Mouse (Mus musculus) CD8-positive naive resting alpha-beta T cell, adult 2 months (primary cell): Measurements from ENCODE around the gene Hmga1b.
"Not testable (repeated sequence)": the region's sequence is repeated elsewhere in the genome, so short reads cannot be mapped to it uniquely, and the experiment has no call there.

ENCODE experiments used
- DNase-seq, 2 experiments: peaks; one replicate each; pipeline ENCODE4 v3.0.0; 2022; ENCODE audit warnings: low read depth in 2 of 2, low spot score in 2 of 2

Gene Hmga1b

DNA sequence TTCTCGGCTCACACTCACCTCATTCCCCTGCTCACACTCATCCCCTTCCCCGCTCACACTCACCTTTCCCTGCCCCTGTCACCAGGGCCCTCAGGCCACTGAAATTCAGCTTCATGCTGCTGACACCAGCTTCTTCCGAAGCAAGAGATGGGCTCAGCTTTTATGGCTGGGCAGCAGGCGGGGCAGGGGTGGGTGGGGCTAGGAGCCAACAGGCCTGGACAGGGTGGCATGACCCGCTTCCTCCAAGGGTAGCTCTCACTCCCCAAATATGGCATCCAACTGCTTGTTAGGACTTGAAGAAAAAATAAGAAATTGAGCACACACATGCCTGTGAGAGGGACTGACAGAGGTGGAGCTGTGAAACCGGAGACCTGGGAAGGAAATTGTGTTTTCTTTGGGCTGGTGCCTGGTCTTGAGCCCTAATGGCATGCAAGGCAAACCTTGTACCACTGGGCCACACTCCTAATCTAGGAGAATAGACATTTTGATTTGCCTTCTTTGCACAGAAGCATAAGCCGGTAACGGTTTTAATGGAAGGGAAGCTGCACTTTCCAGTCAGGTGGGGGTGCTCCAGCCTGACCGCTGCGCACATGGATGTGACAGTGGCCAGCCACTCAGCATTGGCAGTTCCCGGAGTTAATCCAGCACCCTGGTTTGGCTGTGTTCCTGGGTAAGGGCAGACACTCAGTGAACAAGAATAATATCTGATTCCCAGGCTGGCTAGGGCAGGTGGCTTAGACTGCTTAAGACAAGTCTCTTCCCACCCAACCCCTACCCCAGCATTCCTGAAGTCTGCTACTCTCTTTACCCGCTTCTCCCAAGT lies 30.5 kb upstream of the Hmga1b start, which contains the start of gene Cbr2:
TSS of gene Cbr2 (minus strand) at position 257 of the 823 bp plus-strand sequence.
- DNase-seq = no peak

DNA sequence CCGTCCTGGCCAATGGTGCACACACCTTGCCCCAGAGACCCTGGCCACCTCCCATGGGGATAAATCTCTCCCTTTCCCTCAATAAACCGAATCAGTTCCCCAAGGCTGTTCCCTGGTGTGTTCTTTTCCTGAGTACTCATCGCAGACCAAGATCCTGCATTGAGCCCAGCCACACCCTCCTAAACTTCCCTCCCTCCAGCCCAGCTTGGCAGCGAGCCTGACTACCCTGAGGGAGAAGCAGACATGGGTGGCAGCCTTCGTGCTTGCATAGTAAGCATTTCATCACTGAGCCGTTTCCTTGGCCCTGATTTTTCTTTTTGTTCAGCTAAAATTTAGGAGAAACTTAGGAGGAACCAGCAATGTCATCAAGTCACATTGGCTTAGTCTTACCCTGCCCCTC lies 29.1 kb upstream of the Hmga1b start:
- DNase-seq = no peak

- no peak for DNase-seq
Measured at GRCm38 (mm10) chr11:120736424-120736823, 26.2 kb upstream of the Hmga1b start.

- no peak for DNase-seq
Measured at GRCm38 (mm10) chr11:120740981-120741380, 21.6 kb upstream of the Hmga1b start.

DNA sequence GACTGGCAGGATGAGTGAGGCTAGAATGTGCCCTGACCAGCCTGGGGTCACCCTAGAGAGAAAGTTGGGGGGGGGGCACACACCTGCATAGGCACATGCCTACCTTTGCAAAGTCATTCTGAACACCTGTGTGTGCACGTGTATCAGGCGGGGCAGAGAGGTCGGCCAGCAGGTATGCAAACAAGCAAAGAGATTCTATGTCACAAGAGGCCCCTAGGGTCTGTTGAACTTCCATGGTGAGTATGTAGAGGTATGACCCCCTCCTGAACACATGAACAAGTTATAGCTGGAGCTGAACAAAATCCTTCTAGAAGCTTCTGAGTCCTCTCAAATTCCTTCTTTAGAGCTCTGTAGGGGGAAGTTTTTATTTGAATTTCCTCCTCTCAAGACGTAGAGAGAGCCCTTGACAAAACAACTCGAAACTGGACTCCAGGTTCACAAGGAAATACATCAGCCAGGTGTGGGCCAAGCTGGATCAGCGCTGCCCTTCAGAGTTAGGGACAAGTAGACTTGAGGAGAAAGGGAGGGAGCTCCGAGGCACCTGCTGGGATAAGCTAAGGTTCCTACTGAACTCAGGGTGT lies 18.4 kb upstream of the Hmga1b start:
- no peak for DNase-seq

- DNase-seq = no peak
Measured at GRCm38 (mm10) chr11:120747974-120748373, 14.6 kb upstream of the Hmga1b start.

DNA sequence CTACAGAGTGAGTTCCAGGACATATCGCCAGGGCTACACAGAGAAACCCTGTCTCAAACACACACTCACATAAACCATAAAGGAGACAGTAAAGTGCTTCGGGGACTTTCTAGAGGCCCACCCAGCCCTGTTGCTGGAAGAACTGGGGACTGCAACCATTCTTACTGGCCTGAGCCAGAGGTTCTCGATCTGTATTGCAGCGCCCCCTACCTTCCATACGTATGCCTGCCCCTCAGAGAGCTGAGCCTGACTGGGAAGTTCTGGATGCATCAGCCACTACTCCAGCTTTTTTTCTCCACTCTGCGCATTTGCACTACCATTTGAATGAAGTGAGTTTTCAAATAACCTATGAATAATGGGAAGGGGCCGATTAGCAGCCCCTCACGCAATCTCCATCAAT lies 13.2 kb upstream of the Hmga1b start:
- DNase-seq = peak; percentile 26 to 47

DNA sequence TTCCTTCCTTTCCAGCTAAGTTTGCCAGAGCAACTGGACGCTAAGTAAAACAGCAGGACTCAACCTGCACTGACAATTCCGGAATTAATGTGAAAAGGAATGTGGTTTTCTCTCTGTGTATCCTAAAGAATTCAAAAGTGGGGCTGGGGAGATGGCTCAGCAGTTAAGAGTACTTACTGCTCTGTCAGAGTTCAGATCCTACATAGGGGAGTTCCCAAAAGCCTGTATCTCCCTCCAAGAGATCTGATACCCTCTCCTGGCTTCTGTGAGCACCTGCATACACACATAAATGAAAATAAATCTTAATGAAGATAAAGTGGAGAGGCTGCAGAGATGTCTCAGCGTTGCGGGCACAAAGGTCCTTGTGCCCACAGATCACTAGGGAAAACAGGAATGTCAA lies 11.0 kb upstream of the Hmga1b start:
- DNase-seq = no peak

DNA sequence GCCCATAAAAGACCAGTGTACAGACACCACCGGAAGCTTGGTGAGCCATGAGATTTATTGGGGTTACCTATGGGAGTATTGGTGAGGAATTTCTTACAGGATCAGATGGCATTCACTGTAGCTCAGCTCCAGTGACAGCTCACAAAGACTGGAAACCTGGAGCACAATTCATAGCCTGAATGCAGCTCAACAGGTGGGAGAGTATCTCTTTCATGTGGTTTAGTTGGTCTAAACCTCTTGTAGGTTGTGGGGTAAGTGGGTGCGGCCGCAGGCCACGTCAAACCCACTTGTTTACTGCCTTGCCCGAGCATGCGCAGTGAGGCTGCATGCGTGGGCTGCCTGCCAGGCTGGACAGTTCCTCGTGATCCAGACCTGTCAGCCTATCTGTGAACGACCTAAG lies 2.4 kb upstream of the Hmga1b start:
- peak in 1 of 2 experiments; percentile 37 for DNase-seq

- DNase-seq = no peak
Measured at GRCm38 (mm10) chr11:120761811-120762671, 553 bp upstream of the Hmga1b start.

DNA sequence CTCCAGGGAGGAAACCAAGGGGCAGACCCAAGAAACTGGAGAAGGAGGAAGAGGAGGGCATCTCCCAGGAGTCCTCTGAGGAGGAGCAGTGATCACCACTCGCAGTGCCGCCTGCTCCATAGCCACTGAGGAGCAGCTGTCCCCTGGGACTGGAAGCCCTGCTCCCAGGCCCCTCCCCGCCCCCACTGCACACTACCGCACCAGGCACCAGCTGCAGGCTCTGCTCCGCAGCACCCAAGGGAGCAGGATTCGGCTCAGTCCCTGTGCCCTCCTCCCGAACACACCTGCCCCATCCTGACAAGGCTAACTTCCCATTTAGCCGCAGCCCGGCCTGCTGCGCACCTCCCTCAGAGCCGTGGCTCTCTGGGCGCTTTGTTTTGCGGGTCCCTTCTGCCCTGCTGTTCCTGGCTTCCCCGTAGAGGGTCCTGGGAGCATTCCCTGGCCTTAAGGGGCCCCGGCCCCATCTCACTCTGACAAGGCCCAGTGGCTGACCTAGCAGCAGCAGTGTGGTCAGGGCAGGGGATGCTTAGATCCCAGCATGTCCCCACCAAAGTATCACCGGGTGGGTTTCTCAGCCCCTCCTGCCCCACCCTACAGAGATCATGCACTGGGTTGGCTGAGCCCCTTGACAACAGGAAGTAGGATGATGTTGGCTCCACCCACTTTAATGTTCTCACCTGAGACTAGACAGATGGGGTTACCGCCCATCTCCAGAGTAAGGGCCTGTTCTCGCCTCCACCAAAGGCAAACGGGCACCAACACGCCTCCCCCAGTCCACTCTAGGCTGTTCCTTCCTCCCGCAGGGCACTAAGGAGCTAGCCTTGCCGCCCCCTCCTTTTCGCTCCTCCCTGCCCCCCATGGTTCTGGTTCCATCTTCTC lies 766 bp downstream of the Hmga1b start:
- DNase-seq = not testable (repeated sequence)

DNA sequence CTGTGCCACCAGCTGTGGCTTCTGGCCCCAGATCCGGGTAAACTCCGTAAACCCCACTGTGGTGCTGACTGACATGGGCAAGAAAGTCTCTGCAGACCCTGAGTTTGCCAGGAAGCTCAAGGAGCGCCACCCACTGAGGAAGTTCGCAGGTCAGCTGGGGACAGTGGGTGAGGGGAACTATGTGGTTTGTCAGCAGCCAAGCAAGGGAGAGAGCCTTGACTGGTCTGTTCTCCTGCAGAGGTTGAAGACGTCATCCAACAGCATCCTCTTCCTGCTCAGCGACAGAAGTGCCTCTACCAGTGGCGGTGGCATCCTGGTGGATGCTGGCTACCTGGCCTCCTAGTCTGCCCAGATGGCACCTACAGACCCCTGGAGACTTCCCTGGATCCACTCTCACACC lies 4.4 kb downstream of the Hmga1b start:
- DNase-seq = not testable (repeated sequence)

DNA sequence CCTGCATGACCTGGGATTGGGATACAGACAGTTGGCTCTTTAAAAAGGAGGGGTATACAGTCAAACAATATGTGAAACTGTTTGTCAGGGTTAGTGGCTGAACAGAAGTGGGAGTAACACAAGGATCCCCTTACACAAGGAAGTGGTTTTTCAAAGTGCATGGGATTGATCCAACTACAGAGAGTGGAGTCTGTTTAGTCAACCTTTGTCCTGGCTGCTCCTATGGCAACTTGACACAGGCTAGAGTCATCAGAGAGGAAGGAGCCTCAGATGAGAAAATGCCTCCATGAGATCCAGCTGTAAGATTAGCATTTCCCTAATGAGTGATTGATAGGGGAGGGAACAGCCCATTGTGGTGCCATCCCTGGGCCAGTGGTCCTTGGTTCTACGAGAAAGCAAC lies 5.6 kb downstream of the Hmga1b start:
- no peak for DNase-seq

DNA sequence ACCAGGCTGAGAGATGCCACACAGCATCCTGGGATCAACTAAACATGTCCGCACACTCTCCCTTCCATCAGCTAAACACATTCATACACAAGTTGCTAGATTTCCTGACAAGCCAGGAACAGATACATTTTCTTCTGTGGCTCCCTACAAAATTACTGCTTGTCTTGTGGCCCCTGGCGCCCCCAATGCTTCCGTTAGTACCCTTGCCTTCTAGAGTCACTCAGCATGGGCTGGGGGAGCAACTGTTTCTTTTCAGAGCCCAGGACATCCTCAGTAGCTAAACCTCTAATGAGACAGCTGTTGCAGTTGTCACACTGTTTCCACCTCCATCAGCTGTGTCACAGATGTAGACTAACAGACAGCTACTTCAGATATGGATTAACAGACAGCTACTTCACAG lies 10.2 kb downstream of the Hmga1b start:
- DNase-seq = no peak

DNA sequence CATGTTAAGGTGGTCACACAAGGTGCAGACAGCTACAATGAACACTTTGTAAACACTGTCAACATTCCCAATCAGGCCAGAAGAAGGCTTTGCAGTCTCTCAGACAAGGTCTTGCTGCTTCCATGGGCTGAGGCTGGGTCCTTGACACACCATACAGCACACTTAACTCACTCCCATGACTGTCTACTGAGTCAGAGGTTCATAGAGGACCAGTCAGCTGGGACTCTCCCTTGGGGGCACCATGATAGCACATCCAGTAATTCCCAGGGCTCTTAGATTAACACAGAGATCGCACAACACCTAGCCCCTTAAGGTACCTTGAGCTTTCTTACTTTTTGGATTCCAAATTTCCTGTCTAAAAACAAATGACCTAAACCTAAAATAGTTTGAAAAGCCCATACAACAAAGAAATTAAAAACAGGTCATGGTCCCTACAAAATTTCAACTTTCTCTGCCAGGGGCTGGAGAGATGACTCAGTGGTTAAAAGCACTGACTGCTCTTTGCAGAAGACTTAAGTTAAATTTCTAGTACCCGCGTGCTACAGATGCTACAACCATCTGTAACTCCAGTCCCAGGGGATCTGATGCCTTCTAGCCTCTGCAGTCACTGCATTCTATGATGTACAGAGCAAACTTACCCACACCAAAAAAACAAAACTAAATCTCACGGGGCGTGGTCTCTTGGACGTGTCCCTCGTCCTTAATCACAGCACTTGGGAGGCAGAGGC lies 11.0 kb downstream of the Hmga1b start:
- no peak for DNase-seq

DNA sequence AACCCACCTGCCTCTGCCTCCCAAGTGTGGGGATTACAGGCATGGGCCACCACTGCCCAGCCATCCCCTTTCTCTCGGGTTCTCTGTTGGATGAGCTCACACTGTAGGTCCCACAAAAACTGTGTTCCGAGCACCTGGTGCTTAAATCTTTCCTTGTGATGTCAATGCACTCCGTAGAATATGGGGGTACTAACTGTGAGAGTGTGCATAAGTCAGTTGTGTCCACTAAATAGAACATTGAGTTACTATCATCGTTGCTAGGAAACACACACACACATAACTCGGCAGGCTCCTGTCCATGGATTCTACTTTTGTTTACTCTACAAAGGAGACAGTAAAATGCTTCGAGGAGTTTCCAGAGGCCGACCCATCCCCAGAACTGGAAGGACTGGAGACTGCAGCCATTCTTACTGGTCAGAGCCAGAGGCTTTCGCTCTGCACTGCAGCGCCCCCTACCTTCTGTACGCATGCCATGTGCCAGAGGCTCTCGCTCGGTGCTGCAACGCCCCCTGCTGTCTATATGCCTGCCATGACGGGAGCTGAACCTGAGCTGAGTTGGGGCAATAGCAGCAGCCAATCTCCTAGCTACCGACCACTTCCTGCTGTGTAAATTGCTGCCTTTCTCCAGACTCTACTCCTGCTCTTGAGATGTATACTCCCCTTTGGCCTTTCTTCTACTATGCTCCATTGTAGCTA lies 13.3 kb downstream of the Hmga1b start:
- peak; percentile 95 to 97 for DNase-seq

- DNase-seq = no peak
Measured at GRCm38 (mm10) chr11:120777123-120777522, 14.5 kb downstream of the Hmga1b start.

DNA sequence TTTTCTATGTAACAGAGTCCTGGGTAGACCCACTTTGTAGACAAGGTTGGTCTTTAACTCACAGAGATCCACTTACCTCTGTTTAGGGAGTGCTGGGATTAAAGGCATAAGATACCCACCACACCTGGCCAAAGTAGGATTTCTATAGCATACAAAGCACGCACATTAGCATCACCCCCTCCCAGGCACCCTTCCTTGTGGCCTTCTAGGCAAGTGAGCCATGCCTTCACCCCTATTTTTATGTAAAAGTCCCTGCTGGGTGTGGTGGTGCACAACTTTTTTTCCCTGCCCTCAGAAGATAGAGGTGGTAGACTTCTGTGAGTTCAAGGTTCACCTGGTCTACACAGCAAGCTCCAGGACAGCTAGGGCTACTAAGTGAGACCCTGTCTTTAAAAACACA lies 17.3 kb downstream of the Hmga1b start:
- DNase-seq = no peak

DNA sequence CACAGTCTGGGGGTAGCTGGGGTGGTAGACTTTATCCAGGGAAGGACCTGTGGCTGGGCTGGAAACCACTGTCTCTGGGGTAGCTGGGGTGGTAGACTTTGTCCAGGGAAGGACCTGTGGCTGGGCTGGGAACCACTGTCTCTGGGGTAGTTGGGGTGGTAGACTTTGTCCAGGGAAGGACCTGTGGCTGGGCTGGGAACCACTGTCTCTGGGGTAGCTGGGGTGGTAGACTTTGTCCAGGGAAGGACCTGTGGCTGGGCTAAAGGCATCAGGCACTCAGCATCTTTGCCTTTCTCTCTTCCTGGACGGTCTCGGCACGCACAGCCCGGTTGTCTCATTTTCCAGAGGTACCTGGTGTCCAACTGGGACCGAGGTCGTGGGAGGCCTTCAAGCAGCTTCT lies 18.8 kb downstream of the Hmga1b start:
- DNase-seq = not testable (repeated sequence)
